Comparison of ENCODE assay signal across 8 mouse cellular contexts in the genomic region with DNA sequence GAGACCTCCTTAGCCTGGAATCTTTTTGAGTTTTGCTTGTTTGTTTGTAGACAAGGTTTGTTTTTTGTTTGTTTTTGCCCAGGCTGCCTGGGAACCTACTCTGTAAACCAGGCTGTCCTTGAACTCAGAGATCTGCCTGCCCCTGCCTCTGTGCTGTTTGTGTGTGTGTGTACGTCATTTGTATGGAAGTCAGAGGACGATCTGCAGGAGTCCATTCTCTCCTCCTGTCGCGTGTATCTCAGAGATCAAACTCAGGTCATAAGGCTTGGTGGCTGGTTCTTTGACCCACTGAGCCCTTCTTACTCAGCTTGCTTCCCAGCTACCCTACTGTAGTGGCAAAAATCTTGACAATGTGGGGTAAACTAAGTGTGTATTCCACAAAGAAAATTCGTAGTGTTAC. TPM values are rescaled to one million over a fixed set of nuclear protein-coding genes. Genes with fewer than 3 reads are reported as not detected.
DNase-seq lines count a peak whose midpoint lies in the region; ATAC-seq and TF ChIP-seq lines count a peak whose summit lies in the region.

No protein-coding gene starts in this region.

- no peak overlapping the region for H3K9ac ChIP-seq in heart, embryonic 11.5 days (ENCODE audit: low read depth, low read length)
- H3K9ac ChIP-seq in liver, embryonic 15.5 days = peak overlapping the region; percentile 26

- no peaks in the 10 kb centered on the region for H3K9me3 ChIP-seq in heart, embryonic 11.5 days (replicated peaks; ENCODE audit: control insufficient read depth, low read length)
- H3K9me3 ChIP-seq in liver, embryonic 15.5 days (replicated peaks) = no peaks in the 10 kb centered on the region

- H3K4me1 ChIP-seq in heart, embryonic 11.5 days (ENCODE audit: control insufficient read depth, insufficient read depth, low read length) = no peaks in the 10 kb centered on the region
- peaks cover 10% of the 10 kb centered on the region for H3K4me1 ChIP-seq in thymus, adult 2 months (replicated peaks; ENCODE audit: control insufficient read depth, insufficient read depth, low read length)
- H3K4me1 ChIP-seq in liver, embryonic 15.5 days (replicated peaks) = peaks cover 36% of the 10 kb centered on the region

- peak overlapping the region; percentile 67 for H3K4me3 ChIP-seq in heart, embryonic 11.5 days (ENCODE audit: low read depth, low read length)
- H3K4me3 ChIP-seq in thymus, adult 2 months (ENCODE audit: control insufficient read depth, insufficient read depth, low read length) = no peak overlapping the region
- peak overlapping the region; percentile 77 for H3K4me3 ChIP-seq in liver, embryonic 15.5 days (replicated peaks)

- TF ChIP-seq CTCF in thymus, adult 2 months (IDR thresholded peaks at IDR 0.05; ENCODE audit: borderline replicate concordance, control insufficient read depth, extremely low read depth, insufficient read depth, low read length, poor library complexity) = no peak

- H3K4me2 ChIP-seq in heart, embryonic 11.5 days = peak overlapping the region; percentile 93
- peak overlapping the region; percentile 73 for H3K4me2 ChIP-seq in liver, embryonic 15.5 days

- peak overlapping the region; percentile 93; the same call in 1 of the 2 replicates for H3K27ac ChIP-seq in heart, embryonic 11.5 days (ENCODE audit: low read depth, low read length)
- peak overlapping the region; percentile 22 for H3K27ac ChIP-seq in thymus, adult 2 months (ENCODE audit: control insufficient read depth, insufficient read depth, low read length)
- peak overlapping the region; percentile 69 for H3K27ac ChIP-seq in liver, embryonic 15.5 days (replicated peaks)

- H3K27me3 ChIP-seq in heart, embryonic 11.5 days (ENCODE audit: control insufficient read depth, insufficient read depth, low read length) = no peaks in the 10 kb centered on the region
- no peaks in the 10 kb centered on the region for H3K27me3 ChIP-seq in thymus, adult 2 months (ENCODE audit: control insufficient read depth, insufficient read depth, low read length)
- no peaks in the 10 kb centered on the region for H3K27me3 ChIP-seq in liver, embryonic 15.5 days

- 56% methylated on average over 5 of the region's 5 CpGs for WGBS in heart, embryonic 11.5 days (ENCODE audit: insufficient replicate concordance)
- 76% methylated on average over 5 of the region's 5 CpGs for WGBS in thymus, adult 2 months
- WGBS in liver, embryonic 15.5 days (ENCODE audit: insufficient replicate concordance) = 49% methylated on average over 5 of the region's 5 CpGs

- no peak for TF ChIP-seq POLR2A in thymus, adult 2 months (IDR thresholded peaks at IDR 0.05; ENCODE audit: control insufficient read depth, extremely low read depth, insufficient read depth, low read length, poor library complexity)

- H3K36me3 ChIP-seq in heart, embryonic 11.5 days (ENCODE audit: control insufficient read depth, insufficient read depth, low read length) = no peaks in the 10 kb centered on the region
- H3K36me3 ChIP-seq in thymus, adult 2 months (ENCODE audit: control insufficient read depth, insufficient read depth, low read length) = no peaks in the 10 kb centered on the region
- H3K36me3 ChIP-seq in liver, embryonic 15.5 days (replicated peaks) = peaks cover 12% of the 10 kb centered on the region

- no peak for DNase-seq in heart, adult 8-10 months (ENCODE audit: low spot score)
- DNase-seq in thymus, adult 2 months = no peak
- DNase-seq in thymus, postnatal 36 days = no peak
- no peak for DNase-seq in frontal cortex, postnatal 14 days (ENCODE audit: low spot score in 2 of 2)
- DNase-seq in ovary, postnatal 36 days (ENCODE audit: low spot score) = no peak

- ATAC-seq in heart, embryonic 11.5 days (replicated peaks; ENCODE audit: insufficient number of reproducible peaks, low FRiP score, low TSS enrichment) = no peak
- no peak for ATAC-seq in liver, embryonic 15.5 days (ENCODE audit: insufficient read depth)
- no peak for ATAC-seq in megakaryocyte progenitor cell, adult 5-6 weeks (replicated peaks; ENCODE audit: poor library complexity)

RNA-seq across cellular contexts. Expression of gene Kmt5a, which starts 1.0 kb away (rescaled TPM):
- polyA plus RNA-seq in heart, embryonic 11.5 days (2014; fragmentation: Nextera tagmentation; extraction: Ambion mirVana) = 89.5 and 93.9 TPM in 2 replicates
- 100 to 1,000 TPM; 197 to 262 (median 216) TPM for total RNA-seq in heart, adult 8-10 months (2022)
- 76.5 and 92.5 TPM in 2 replicates for polyA plus RNA-seq in thymus, adult 2 months (2012; rRNA removed)
- 60.1 and 67.9 TPM in 2 replicates for polyA plus RNA-seq in liver, embryonic 15.5 days (2015; fragmentation: Nextera tagmentation; extraction: Ambion mirVana)
- total RNA-seq in megakaryocyte progenitor cell, adult 5-6 weeks (2015) = 285 and 312 TPM in 2 replicates
- total RNA-seq in megakaryocyte progenitor cell, adult 5-6 weeks (2017) = 134 and 164 TPM in 2 replicates

RNA-seq across cellular contexts. Expression of gene Sbno1, which starts 12.9 kb away (rescaled TPM):
- 59.9 and 81.6 TPM in 2 replicates for polyA plus RNA-seq in heart, embryonic 11.5 days (2014; fragmentation: Nextera tagmentation; extraction: Ambion mirVana)
- 10 to 100 TPM; 63.2 to 73.4 (median 65.6) TPM for total RNA-seq in heart, adult 8-10 months (2022)
- polyA plus RNA-seq in thymus, adult 2 months (2012; rRNA removed) = 36.3 and 40.8 TPM in 2 replicates
- polyA plus RNA-seq in liver, embryonic 15.5 days (2015; fragmentation: Nextera tagmentation; extraction: Ambion mirVana) = 35.0 and 35.3 TPM in 2 replicates
- 94.8 and 95.7 TPM in 2 replicates for total RNA-seq in megakaryocyte progenitor cell, adult 5-6 weeks (2015)
- total RNA-seq in megakaryocyte progenitor cell, adult 5-6 weeks (2017) = 162 and 219 TPM in 2 replicates

RNA-seq across cellular contexts. Expression of gene Rilpl2, which starts 39.4 kb away (rescaled TPM):
- polyA plus RNA-seq in heart, embryonic 11.5 days (2014; fragmentation: Nextera tagmentation; extraction: Ambion mirVana) = 15.5 and 16.3 TPM in 2 replicates
- 1 to 10 TPM; 7.0 to 7.8 (median 7.4) TPM for total RNA-seq in heart, adult 8-10 months (2022)
- polyA plus RNA-seq in thymus, adult 2 months (2012; rRNA removed) = 38.5 and 38.6 TPM in 2 replicates
- 8.9 and 9.5 TPM in 2 replicates for polyA plus RNA-seq in liver, embryonic 15.5 days (2015; fragmentation: Nextera tagmentation; extraction: Ambion mirVana)
- 49.0 and 63.6 TPM in 2 replicates for total RNA-seq in megakaryocyte progenitor cell, adult 5-6 weeks (2015)
- 45.2 and 50.1 TPM in 2 replicates for total RNA-seq in megakaryocyte progenitor cell, adult 5-6 weeks (2017)

RNA-seq across cellular contexts. Expression of gene Snrnp35, which starts 44.2 kb away (rescaled TPM):
- polyA plus RNA-seq in heart, embryonic 11.5 days (2014; fragmentation: Nextera tagmentation; extraction: Ambion mirVana) = 12.4 and 12.8 TPM in 2 replicates
- 10 to 100 TPM; 12.9 to 19.0 (median 14.6) TPM for total RNA-seq in heart, adult 8-10 months (2022)
- 4.6 and 5.0 TPM in 2 replicates for polyA plus RNA-seq in thymus, adult 2 months (2012; rRNA removed)
- polyA plus RNA-seq in liver, embryonic 15.5 days (2015; fragmentation: Nextera tagmentation; extraction: Ambion mirVana) = 10.5 and 10.8 TPM in 2 replicates
- 2.8 and 6.4 TPM in 2 replicates for total RNA-seq in megakaryocyte progenitor cell, adult 5-6 weeks (2015)
- total RNA-seq in megakaryocyte progenitor cell, adult 5-6 weeks (2017) = 5.4 and 9.0 TPM in 2 replicates

Comparison
In these comparisons a context has a peak if more than half of its experiments do, and no peak if none do; other contexts are left out.
1. H3K27ac ChIP-seq: peak in every context shown above with its lines; median percentile 93 in heart, embryonic 11.5 days; 69 in liver, embryonic 15.5 days; 22 in thymus, adult 2 months.